In genomic region chr13:58023726-58024453, GRCm38 (mm10) we compare ENCODE assay signal across 13 mouse cellular contexts.
DNase-seq lines count a peak whose midpoint lies in the region; ATAC-seq lines count a peak whose summit lies in the region.
"Had no signal": no experiment of that assay in that cellular context is flagged by ENCODE, and none has a peak within 500 bp of the region (broad histone marks: within the 10 kb centered on the region; RNA-seq: fewer than 3 reads in every experiment).

No protein-coding gene starts in this region.

- H3K9me3 ChIP-seq in forebrain, embryonic 14.5 days (replicated peaks; ENCODE audit: control insufficient read depth, low read length), result no peaks in the 10 kb centered on the region
- no peaks in the 10 kb centered on the region for H3K9me3 ChIP-seq in forebrain, embryonic 10.5 days
- H3K9me3 ChIP-seq in neural tube, embryonic 13.5 days, result no peaks in the 10 kb centered on the region
- H3K9me3 ChIP-seq in midbrain, embryonic 15.5 days, result no peaks in the 10 kb centered on the region
- H3K9me3 ChIP-seq: heart, embryonic 10.5 days; stomach, embryonic 15.5 days had no signal

- H3K4me3 ChIP-seq in forebrain, embryonic 14.5 days (ENCODE audit: low read depth, low read length), result no peak overlapping the region
- H3K4me3 ChIP-seq in forebrain, embryonic 10.5 days, result no peak overlapping the region
- H3K4me3 ChIP-seq in neural tube, embryonic 13.5 days, result no peak overlapping the region
- no peak overlapping the region for H3K4me3 ChIP-seq in midbrain, embryonic 15.5 days
- H3K4me3 ChIP-seq: heart, embryonic 10.5 days; stomach, embryonic 15.5 days had no signal

- H3K36me3 ChIP-seq in forebrain, embryonic 14.5 days (ENCODE audit: control insufficient read depth, insufficient read depth, low read length), result no peaks in the 10 kb centered on the region
- H3K36me3 ChIP-seq in forebrain, embryonic 10.5 days (replicated peaks), result no peaks in the 10 kb centered on the region
- H3K36me3 ChIP-seq in neural tube, embryonic 13.5 days, result peaks cover 5% of the 10 kb centered on the region
- H3K36me3 ChIP-seq in midbrain, embryonic 15.5 days (replicated peaks), result no peaks in the 10 kb centered on the region
- H3K36me3 ChIP-seq: stomach, embryonic 15.5 days had no signal

- H3K4me2 ChIP-seq in forebrain, embryonic 14.5 days (ENCODE audit: low read length), result no peak overlapping the region
- H3K4me2 ChIP-seq in neural tube, embryonic 13.5 days, result no peak overlapping the region
- no peak overlapping the region for H3K4me2 ChIP-seq in midbrain, embryonic 15.5 days
- H3K4me2 ChIP-seq: stomach, embryonic 15.5 days had no signal

- H3K4me1 ChIP-seq in forebrain, embryonic 14.5 days (ENCODE audit: control insufficient read depth, insufficient read depth, low read length), result peaks cover 10% of the 10 kb centered on the region
- H3K4me1 ChIP-seq in forebrain, embryonic 10.5 days, result peaks cover 19% of the 10 kb centered on the region
- H3K4me1 ChIP-seq in neural tube, embryonic 13.5 days (replicated peaks), result peaks cover 18% of the 10 kb centered on the region
- H3K4me1 ChIP-seq in midbrain, embryonic 15.5 days, result peaks cover 14% of the 10 kb centered on the region
- H3K4me1 ChIP-seq: stomach, embryonic 15.5 days had no signal

- H3K9ac ChIP-seq in forebrain, embryonic 14.5 days (ENCODE audit: low read length), result no peak overlapping the region; the same call in 1 of the 2 replicates
- H3K9ac ChIP-seq in neural tube, embryonic 13.5 days, result 0 out of 2 replicates have a peak overlapping the region, but pooled peaks have one; percentile 22
- no peak overlapping the region for H3K9ac ChIP-seq in midbrain, embryonic 15.5 days
- H3K9ac ChIP-seq: stomach, embryonic 15.5 days had no signal

- H3K27ac ChIP-seq in forebrain, embryonic 14.5 days (ENCODE audit: low read depth, low read length), result peak overlapping the region; percentile 65
- no peak overlapping the region for H3K27ac ChIP-seq in forebrain, embryonic 10.5 days
- H3K27ac ChIP-seq in neural tube, embryonic 13.5 days (replicated peaks), result peak overlapping the region; percentile 46; the same call in 1 of the 2 replicates
- peak overlapping the region; percentile 43 for H3K27ac ChIP-seq in midbrain, embryonic 15.5 days
- H3K27ac ChIP-seq: heart, embryonic 10.5 days; stomach, embryonic 15.5 days had no signal

- WGBS in forebrain, embryonic 14.5 days, result 63% methylated on average over 8 of the region's 8 CpGs
- WGBS in forebrain, embryonic 10.5 days, result 74% methylated on average over 8 of the region's 8 CpGs
- WGBS in neural tube, embryonic 13.5 days, result 65% methylated on average over 8 of the region's 8 CpGs
- 58% methylated on average over 8 of the region's 8 CpGs for WGBS in midbrain, embryonic 15.5 days

- peak; percentile 48; the same call in 1 of the 2 replicates for ATAC-seq in forebrain, embryonic 14.5 days
- ATAC-seq in neural tube, embryonic 13.5 days (ENCODE audit: low read depth), result no peak
- ATAC-seq in midbrain, embryonic 15.5 days (replicated peaks), result peak; percentile 67; the same call in 1 of the 2 replicates
- ATAC-seq: intestine, embryonic 16.5 days had no signal

- DNase-seq in forebrain, embryonic 14.5 days (ENCODE audit: low spot score), result peak; percentile 67
- DNase-seq in forebrain, embryonic 10.5 days (ENCODE audit: extremely low spot score, low spot score), result no peak
- DNase-seq in neural tube, embryonic 10.5 days (ENCODE audit: extremely low spot score, low spot score), result no peak
- DNase-seq in fat pad, adult 2 months (ENCODE audit: extremely low read depth, low read depth, low spot score), result peak; percentile 8
- no peak for DNase-seq in gastrocnemius, adult 8-10 months (ENCODE audit: low spot score in 2 of 2)
- DNase-seq in MN1 (ENCODE audit: low spot score), result no peak
- DNase-seq: adrenal gland, adult 8-10 months; lung, adult 2 months had no signal

- H3K27me3 ChIP-seq in forebrain, embryonic 14.5 days (replicated peaks; ENCODE audit: control insufficient read depth, insufficient read depth, low read length), result no peaks in the 10 kb centered on the region
- H3K27me3 ChIP-seq in forebrain, embryonic 10.5 days (ENCODE audit: poor library complexity, severe bottlenecking), result no peaks in the 10 kb centered on the region
- H3K27me3 ChIP-seq in neural tube, embryonic 13.5 days, result no peaks in the 10 kb centered on the region
- H3K27me3 ChIP-seq in midbrain, embryonic 15.5 days (replicated peaks), result no peaks in the 10 kb centered on the region
- H3K27me3 ChIP-seq: stomach, embryonic 15.5 days had no signal

Comparison
In these comparisons a context has a peak if more than half of its experiments do, and no peak if none do; other contexts are left out.
1. DNase-seq: peak in forebrain, embryonic 14.5 days (single experiment) and fat pad, adult 2 months (single experiment); none in forebrain, embryonic 10.5 days (single experiment), neural tube, embryonic 10.5 days (single experiment), gastrocnemius, adult 8-10 months (0 of 2) and MN1 (single experiment).